Mouse (Mus musculus): Measurements from ENCODE around the gene Mfsd13b. TPM values are rescaled to one million over a fixed set of nuclear protein-coding genes. Genes with fewer than 3 reads are reported as not detected.
"Not testable (repeated sequence)": the region's sequence is repeated elsewhere in the genome, so short reads cannot be mapped to it uniquely, and the experiment has no call there.

Mfsd13b gene
- polyA plus RNA-seq, 1 experiment from 2014 or later: not detected

DNA sequence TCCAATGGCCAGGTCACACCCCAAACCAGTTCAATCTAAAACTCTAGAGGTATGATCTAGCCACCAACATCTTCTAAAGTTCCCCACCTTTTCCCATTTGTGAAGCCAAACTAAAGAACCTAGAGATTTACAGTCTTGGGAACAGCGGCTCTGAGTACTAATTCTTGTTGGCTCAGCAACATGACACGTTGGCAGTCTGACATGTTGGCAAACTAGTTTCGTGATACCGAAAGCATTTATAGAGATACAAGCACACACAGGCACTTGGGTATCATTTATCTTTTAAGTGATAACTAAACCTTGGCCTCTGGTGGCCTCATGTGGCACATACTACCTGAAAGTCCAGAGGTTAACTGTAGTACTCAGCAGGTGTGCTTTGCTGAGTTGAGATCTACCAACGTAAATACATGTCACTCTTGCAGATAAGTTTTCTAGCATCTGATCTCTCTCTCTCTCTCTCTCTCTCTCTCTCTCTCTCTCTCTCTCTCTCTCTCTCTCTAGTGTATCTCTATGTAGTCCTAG lies 20.2 kb downstream of the Mfsd13b start:
- WGBS: 92% methylated on average over 5 of the region's 5 CpGs
- H3K9me3 ChIP-seq (ENCODE audit: control insufficient read depth, low read length): no peaks in the 10 kb centered on the region
- no peak overlapping the region for H3K4me2 ChIP-seq (ENCODE audit: low read length)
- no peaks in the 10 kb centered on the region for H3K27me3 ChIP-seq (replicated peaks; ENCODE audit: control insufficient read depth, insufficient read depth, low read length)
- no peak overlapping the region for H3K27ac ChIP-seq (ENCODE audit: low read depth, low read length)
- H3K4me1 ChIP-seq (ENCODE audit: control insufficient read depth, insufficient read depth, low read depth, low read length): no peaks in the 10 kb centered on the region
- ATAC-seq: no peak
- H3K36me3 ChIP-seq (ENCODE audit: control insufficient read depth, insufficient read depth, low read length): no peaks in the 10 kb centered on the region
- H3K9ac ChIP-seq (ENCODE audit: low read depth, low read length): no peak overlapping the region
- no peak overlapping the region for H3K4me3 ChIP-seq (ENCODE audit: low read length)

- no peaks in the 10 kb centered on the region for H3K27me3 ChIP-seq (replicated peaks; ENCODE audit: control insufficient read depth, insufficient read depth, low read length)
- WGBS: 76% methylated on average over 4 of the region's 4 CpGs
- H3K36me3 ChIP-seq (ENCODE audit: control insufficient read depth, insufficient read depth, low read length): no peaks in the 10 kb centered on the region
- no peak for ATAC-seq
- H3K4me3 ChIP-seq (ENCODE audit: low read length): no peak overlapping the region
- H3K27ac ChIP-seq (ENCODE audit: low read depth, low read length): no peak overlapping the region
- no peak overlapping the region for H3K4me2 ChIP-seq (ENCODE audit: low read length)
- no peak overlapping the region for H3K9ac ChIP-seq (ENCODE audit: low read depth, low read length)
- no peaks in the 10 kb centered on the region for H3K4me1 ChIP-seq (ENCODE audit: control insufficient read depth, insufficient read depth, low read depth, low read length)
- H3K9me3 ChIP-seq (ENCODE audit: control insufficient read depth, low read length): no peaks in the 10 kb centered on the region
These were observed 21.6 kb downstream of the Mfsd13b start for GRCm38 (mm10) chr7:121003793-121004418.

DNA sequence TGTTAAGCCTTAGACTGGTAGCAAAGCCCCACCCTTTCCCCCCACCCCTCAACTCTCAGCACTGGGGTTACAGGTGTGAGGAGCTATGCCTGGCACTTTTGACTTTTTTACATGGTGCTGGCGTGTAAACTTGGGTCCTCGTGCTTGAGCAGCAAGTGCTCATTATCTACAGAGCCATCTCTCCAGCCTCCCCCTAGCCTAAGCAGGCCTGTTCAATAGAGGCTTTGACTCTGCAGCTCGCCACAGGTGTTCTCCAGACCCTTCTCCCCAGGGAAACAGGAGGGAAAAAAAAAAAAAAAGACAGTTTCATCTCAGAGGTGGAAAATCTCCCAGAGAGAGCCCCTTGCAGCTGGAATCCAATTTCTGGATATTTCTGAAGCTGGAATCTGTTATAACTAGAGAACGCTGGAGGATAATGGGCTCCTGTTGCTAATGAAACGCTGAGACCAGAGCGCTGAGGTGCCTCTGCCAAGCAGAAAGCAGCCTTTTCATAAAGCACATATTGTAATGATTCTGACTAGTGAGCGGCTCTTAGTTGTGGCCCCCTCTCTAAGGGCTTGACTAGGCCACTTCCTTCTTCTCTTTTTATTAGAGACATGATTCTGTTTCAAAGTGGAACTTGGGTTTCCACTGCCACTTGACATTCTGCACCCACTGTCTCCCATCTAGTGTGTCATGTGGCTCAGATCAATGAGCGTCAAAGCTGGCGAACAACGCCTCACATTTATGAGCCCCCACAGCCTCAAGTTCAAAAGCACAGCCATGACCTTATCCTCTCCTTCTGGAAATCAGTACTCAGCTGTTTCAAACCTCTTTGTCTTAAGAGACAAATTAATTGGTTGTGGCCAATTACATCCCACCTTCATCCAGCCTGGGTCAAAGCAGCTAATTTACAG lies 29.7 kb downstream of the Mfsd13b start:
- 61% methylated on average over 10 of the region's 10 CpGs for WGBS
- H3K4me2 ChIP-seq (ENCODE audit: low read length): no peak overlapping the region
- ATAC-seq: no peak
- no peak overlapping the region for H3K4me3 ChIP-seq (ENCODE audit: low read length)
- H3K9me3 ChIP-seq (ENCODE audit: control insufficient read depth, low read length): no peaks in the 10 kb centered on the region
- H3K27me3 ChIP-seq (replicated peaks; ENCODE audit: control insufficient read depth, insufficient read depth, low read length): no peaks in the 10 kb centered on the region
- 0 out of 2 replicates have a peak, but pooled peaks cover 2% of the 10 kb centered on the region for H3K4me1 ChIP-seq (ENCODE audit: control insufficient read depth, insufficient read depth, low read depth, low read length)
- no peak overlapping the region for H3K27ac ChIP-seq (ENCODE audit: low read depth, low read length)
- no peak overlapping the region for H3K9ac ChIP-seq (ENCODE audit: low read depth, low read length)
- no peaks in the 10 kb centered on the region for H3K36me3 ChIP-seq (ENCODE audit: control insufficient read depth, insufficient read depth, low read length)

- WGBS: 88% methylated on average over 10 of the region's 10 CpGs
- Histone ChIP-seq H3K27ac (ENCODE audit: low read depth, low read length) (no peak overlapping the region), H3K4me2 (ENCODE audit: low read length) (no peak overlapping the region), H3K4me3 (ENCODE audit: low read length) (no peak overlapping the region), H3K27me3 (replicated peaks; ENCODE audit: control insufficient read depth, insufficient read depth, low read length) (no peaks in the 10 kb centered on the region), H3K9ac (ENCODE audit: low read depth, low read length) (no peak overlapping the region), H3K9me3 (ENCODE audit: control insufficient read depth, low read length) (no peaks in the 10 kb centered on the region), H3K36me3 (ENCODE audit: control insufficient read depth, insufficient read depth, low read length) (no peaks in the 10 kb centered on the region), H3K4me1 (ENCODE audit: control insufficient read depth, insufficient read depth, low read depth, low read length) (0 out of 2 replicates have a peak, but pooled peaks cover 2% of the 10 kb centered on the region)
- ATAC-seq: no peak
These were observed 32.2 kb downstream of the Mfsd13b start for GRCm38 (mm10) chr7:121014486-121014885.

GRCm38 (mm10) chr7:121018778-121019177 lies 36.5 kb downstream of the Mfsd13b start:
- no peak for ATAC-seq
- H3K27ac ChIP-seq (ENCODE audit: low read depth, low read length): no peak overlapping the region
- H3K9me3 ChIP-seq (ENCODE audit: control insufficient read depth, low read length): no peaks in the 10 kb centered on the region
- no peaks in the 10 kb centered on the region for H3K27me3 ChIP-seq (replicated peaks; ENCODE audit: control insufficient read depth, insufficient read depth, low read length)
- H3K9ac ChIP-seq (ENCODE audit: low read depth, low read length): no peak overlapping the region
- no peaks in the 10 kb centered on the region for H3K36me3 ChIP-seq (ENCODE audit: control insufficient read depth, insufficient read depth, low read length)
- no peak overlapping the region for H3K4me3 ChIP-seq (ENCODE audit: low read length)
- WGBS: 94% methylated on average over 3 of the region's 3 CpGs
- H3K4me1 ChIP-seq (ENCODE audit: control insufficient read depth, insufficient read depth, low read depth, low read length): no peaks in the 10 kb centered on the region
- H3K4me2 ChIP-seq (ENCODE audit: low read length): no peak overlapping the region

GRCm38 (mm10) chr7:121020277-121020676 lies 38.0 kb downstream of the Mfsd13b start:
- ATAC-seq: no peak
- Histone ChIP-seq H3K36me3 (ENCODE audit: control insufficient read depth, insufficient read depth, low read length) (no peaks in the 10 kb centered on the region), H3K4me3 (ENCODE audit: low read length) (no peak overlapping the region), H3K4me1 (ENCODE audit: control insufficient read depth, insufficient read depth, low read depth, low read length) (no peaks in the 10 kb centered on the region), H3K9me3 (ENCODE audit: control insufficient read depth, low read length) (no peaks in the 10 kb centered on the region), H3K27ac (ENCODE audit: low read depth, low read length) (no peak overlapping the region), H3K27me3 (replicated peaks; ENCODE audit: control insufficient read depth, insufficient read depth, low read length) (no peaks in the 10 kb centered on the region), H3K4me2 (ENCODE audit: low read length) (no peak overlapping the region), H3K9ac (ENCODE audit: low read depth, low read length) (no peak overlapping the region)
- WGBS: 38% methylated on average over 8 of the region's 8 CpGs

DNA sequence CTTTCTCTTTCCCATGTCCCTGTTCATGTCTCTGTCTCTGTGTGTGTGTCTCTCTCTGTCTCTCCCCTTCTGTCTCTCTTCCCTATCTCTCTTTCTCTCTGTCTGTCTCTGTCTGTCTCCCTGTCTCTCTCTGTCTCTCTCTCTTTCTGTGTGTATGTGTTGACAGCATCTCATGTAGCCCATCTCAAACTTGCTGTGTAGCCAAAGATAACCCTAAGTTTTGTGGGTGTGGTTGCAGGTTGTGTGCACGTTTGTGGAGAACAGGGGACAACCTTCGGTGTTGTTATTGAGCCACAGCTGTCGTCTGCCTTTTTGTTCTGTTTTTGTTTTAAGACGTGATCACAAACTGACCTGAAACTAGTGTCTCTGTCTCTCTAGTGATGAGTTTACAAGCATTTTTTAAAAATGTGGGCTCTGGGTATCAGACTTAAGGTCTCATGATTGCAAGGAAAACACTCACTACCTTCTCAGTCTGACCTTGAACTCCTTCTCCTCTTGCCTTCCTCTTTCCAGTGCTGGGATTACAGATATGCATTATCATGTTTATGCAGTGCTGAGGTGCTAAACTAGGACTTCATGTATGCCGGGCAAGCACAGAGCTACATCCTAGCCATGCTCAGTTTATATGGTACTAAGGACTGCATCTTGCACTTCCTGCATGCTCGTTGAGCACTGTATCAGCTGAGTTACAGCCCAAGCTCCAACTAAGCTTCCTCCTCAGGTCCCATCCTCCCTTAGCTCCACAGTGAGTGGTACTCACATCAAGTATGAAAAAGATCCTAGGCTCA lies 43.1 kb downstream of the Mfsd13b start:
- no peaks in the 10 kb centered on the region for H3K36me3 ChIP-seq (ENCODE audit: control insufficient read depth, insufficient read depth, low read length)
- H3K9ac ChIP-seq (ENCODE audit: low read depth, low read length): no peak overlapping the region
- no peak overlapping the region for H3K4me3 ChIP-seq (ENCODE audit: low read length)
- no peaks in the 10 kb centered on the region for H3K9me3 ChIP-seq (ENCODE audit: control insufficient read depth, low read length)
- H3K4me1 ChIP-seq (ENCODE audit: control insufficient read depth, insufficient read depth, low read depth, low read length): no peaks in the 10 kb centered on the region
- no peaks in the 10 kb centered on the region; the same call in 1 of the 2 replicates for H3K27me3 ChIP-seq (replicated peaks; ENCODE audit: control insufficient read depth, insufficient read depth, low read length)
- H3K4me2 ChIP-seq (ENCODE audit: low read length): no peak overlapping the region
- ATAC-seq: no peak
- no peak overlapping the region for H3K27ac ChIP-seq (ENCODE audit: low read depth, low read length)
- 79% methylated on average over 6 of the region's 6 CpGs for WGBS

GRCm38 (mm10) chr7:121026300-121026699 lies 44.0 kb downstream of the Mfsd13b start:
- no peak overlapping the region for H3K4me2 ChIP-seq (ENCODE audit: low read length)
- 71% methylated on average over 3 of the region's 3 CpGs for WGBS
- H3K27me3 ChIP-seq (replicated peaks; ENCODE audit: control insufficient read depth, insufficient read depth, low read length): no peaks in the 10 kb centered on the region; the same call in 1 of the 2 replicates
- no peak for ATAC-seq
- H3K27ac ChIP-seq (ENCODE audit: low read depth, low read length): no peak overlapping the region
- no peaks in the 10 kb centered on the region for H3K4me1 ChIP-seq (ENCODE audit: control insufficient read depth, insufficient read depth, low read depth, low read length)
- H3K36me3 ChIP-seq (ENCODE audit: control insufficient read depth, insufficient read depth, low read length): no peaks in the 10 kb centered on the region
- no peaks in the 10 kb centered on the region for H3K9me3 ChIP-seq (ENCODE audit: control insufficient read depth, low read length)
- no peak overlapping the region for H3K4me3 ChIP-seq (ENCODE audit: low read length)
- no peak overlapping the region for H3K9ac ChIP-seq (ENCODE audit: low read depth, low read length)

- H3K4me1 ChIP-seq (ENCODE audit: control insufficient read depth, insufficient read depth, low read depth, low read length); H3K27me3 ChIP-seq (replicated peaks; ENCODE audit: control insufficient read depth, insufficient read depth, low read length); H3K27ac ChIP-seq (ENCODE audit: low read depth, low read length); H3K9me3 ChIP-seq (ENCODE audit: control insufficient read depth, low read length); H3K4me2 ChIP-seq (ENCODE audit: low read length); H3K9ac ChIP-seq (ENCODE audit: low read depth, low read length); H3K36me3 ChIP-seq (ENCODE audit: control insufficient read depth, insufficient read depth, low read length); ATAC-seq; H3K4me3 ChIP-seq (ENCODE audit: low read length): not testable (repeated sequence)
These were observed 47.6 kb downstream of the Mfsd13b start for GRCm38 (mm10) chr7:121029947-121030346.
